Mouse (Mus musculus) bone marrow macrophage, adult 2 months (primary cell): ENCODE measurements around the gene Csf1.

Source experiments
- CTCF ChIP-seq: IDR thresholded peaks from 2 replicates; pipeline ENCODE4 v1.5.1; 2012; ENCODE audit warnings: low read depth, mild to moderate bottlenecking, low read length, moderate library complexity
- POLR2A ChIP-seq: IDR thresholded peaks from 2 replicates; pipeline ENCODE4 v1.6.1; 2012; ENCODE audit warnings: mild to moderate bottlenecking, low read depth, low read length, borderline replicate concordance

DNA sequence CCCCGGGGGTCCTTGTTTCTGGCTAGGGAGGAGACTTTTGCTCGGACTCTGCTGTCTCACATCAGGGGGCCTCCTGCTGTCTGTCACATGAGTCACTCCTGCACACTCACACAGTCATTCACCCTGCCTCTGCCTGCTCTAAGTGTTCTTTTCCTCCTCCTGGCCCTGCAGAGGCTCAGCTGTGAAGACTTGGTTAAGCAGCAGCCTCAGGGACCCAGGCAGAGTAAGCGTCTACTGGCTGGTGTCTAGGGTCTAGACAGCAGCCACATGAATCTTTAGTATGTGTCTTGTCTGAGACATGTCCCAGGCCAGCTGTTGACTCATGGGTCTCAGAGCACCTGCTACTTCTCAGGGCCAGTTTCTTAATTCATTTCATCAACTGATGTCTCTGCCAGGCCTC, 16.0 kb upstream of the Csf1 start:
- TF ChIP-seq CTCF (no peak), POLR2A (no peak)
